Mouse (Mus musculus) embryonic facial prominence, embryonic 12.5 days (tissue): ENCODE measurements around the gene Vmn1r55. TPM values are rescaled to one million over a fixed set of nuclear protein-coding genes. Genes with fewer than 3 reads are reported as not detected.
"Not testable (repeated sequence)": the region's sequence is repeated elsewhere in the genome, so short reads cannot be mapped to it uniquely, and the experiment has no call there.

Experiments used
- ATAC-seq: fragments of 200-750 bp; cut with Nextera tagmentation; 2 replicates; pipeline ENCODE4 v1.8.0; 2017; ENCODE audit not compliant: insufficient number of reproducible peaks, insufficient read depth, low FRiP score, low TSS enrichment
- H3K27ac ChIP-seq: fragments of 300-500 bp; sonication (generic); 2 replicates; pipeline ENCODE4 v1.5.1; 2016; ENCODE audit warnings: mild to moderate bottlenecking
- H3K27me3 ChIP-seq: fragments of 300-500 bp; sonication (generic); 2 replicates; pipeline ENCODE4 v1.6.1; 2016; ENCODE audit warnings: mild to moderate bottlenecking, moderate library complexity
- H3K36me3 ChIP-seq: fragments of 300-500 bp; sonication (generic); 2 replicates; pipeline ENCODE4 v1.6.1; 2016; ENCODE audit warnings: mild to moderate bottlenecking
- H3K4me1 ChIP-seq: fragments of 300-500 bp; sonication (generic); 2 replicates; pipeline ENCODE4 v1.6.1; 2016
- H3K4me2 ChIP-seq: fragments of 300-500 bp; sonication (generic); replicated peaks from 2 replicates; pipeline ENCODE4 v1.6.1; 2016; ENCODE audit warnings: mild to moderate bottlenecking, moderate library complexity
- H3K4me3 ChIP-seq: fragments of 300-500 bp; sonication (generic); 2 replicates; pipeline ENCODE4 v1.5.1; 2016; ENCODE audit warnings: mild to moderate bottlenecking
- H3K9ac ChIP-seq: fragments of 300-500 bp; sonication (generic); 2 replicates; pipeline ENCODE4 v1.6.1; 2016; ENCODE audit warnings: mild to moderate bottlenecking, moderate library complexity
- H3K9me3 ChIP-seq: fragments of 300-500 bp; sonication (generic); 2 replicates; pipeline ENCODE4 v1.6.1; 2016; ENCODE audit warnings: mild to moderate bottlenecking, moderate library complexity
- WGBS: fragments of 180-500 bp; shearing (Covaris S2); methylation state at CpG from one replicate; pipeline ENCODE4 v1.1.7; 2016; 5-methylcytosine and 5-hydroxymethylcytosine counted together
- polyA plus RNA-seq: library from polyadenylated mRNA; unstranded; fragments of >200 nt; fragmentation: Nextera tagmentation; extraction: Ambion mirVana; gene quantifications from 2 replicates; pipeline ENCODE4 v1.2.1, GENCODE M21; 2016

The Vmn1r55 gene
- polyA plus RNA-seq = not detected in 2 replicates

- ATAC-seq, H3K4me2 ChIP-seq, H3K4me1 ChIP-seq, H3K36me3 ChIP-seq, H3K27ac ChIP-seq, H3K27me3 ChIP-seq, H3K9ac ChIP-seq, H3K4me3 ChIP-seq, H3K9me3 ChIP-seq: not testable (repeated sequence)
These were observed at the start of gene Vmn1r55 for GRCm38 (mm10) chr7:5149570-5149969. Gene Vmn1r55 (minus strand): TSS chr7:5149670.

DNA sequence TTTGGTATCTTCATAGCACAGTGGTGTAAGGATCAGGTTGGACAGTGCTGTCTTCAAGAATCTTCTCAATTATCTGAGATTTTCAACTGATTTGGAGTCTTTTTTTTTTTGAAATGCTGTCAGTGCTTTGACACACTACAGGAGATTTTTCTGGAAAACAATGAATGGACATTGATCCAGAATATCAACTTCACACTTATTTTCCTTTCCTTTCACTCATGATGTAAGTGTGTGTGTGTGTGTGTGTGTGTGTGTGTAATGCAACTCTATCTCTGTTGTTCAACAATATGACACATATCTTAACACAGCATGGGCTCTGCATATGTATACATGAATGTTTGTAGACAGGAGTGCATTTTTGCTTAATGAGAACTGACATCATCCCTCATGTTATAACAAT, 47.2 kb upstream of the Vmn1r55 start, which contains the start of gene Vmn1r56:
Vmn1r56 (minus strand) TSS at position 101 of the 400 bp plus-strand sequence.
- not testable (repeated sequence) for H3K27me3 ChIP-seq, H3K4me3 ChIP-seq, ATAC-seq, H3K36me3 ChIP-seq, H3K27ac ChIP-seq, H3K9me3 ChIP-seq, H3K9ac ChIP-seq, H3K4me2 ChIP-seq, H3K4me1 ChIP-seq

DNA sequence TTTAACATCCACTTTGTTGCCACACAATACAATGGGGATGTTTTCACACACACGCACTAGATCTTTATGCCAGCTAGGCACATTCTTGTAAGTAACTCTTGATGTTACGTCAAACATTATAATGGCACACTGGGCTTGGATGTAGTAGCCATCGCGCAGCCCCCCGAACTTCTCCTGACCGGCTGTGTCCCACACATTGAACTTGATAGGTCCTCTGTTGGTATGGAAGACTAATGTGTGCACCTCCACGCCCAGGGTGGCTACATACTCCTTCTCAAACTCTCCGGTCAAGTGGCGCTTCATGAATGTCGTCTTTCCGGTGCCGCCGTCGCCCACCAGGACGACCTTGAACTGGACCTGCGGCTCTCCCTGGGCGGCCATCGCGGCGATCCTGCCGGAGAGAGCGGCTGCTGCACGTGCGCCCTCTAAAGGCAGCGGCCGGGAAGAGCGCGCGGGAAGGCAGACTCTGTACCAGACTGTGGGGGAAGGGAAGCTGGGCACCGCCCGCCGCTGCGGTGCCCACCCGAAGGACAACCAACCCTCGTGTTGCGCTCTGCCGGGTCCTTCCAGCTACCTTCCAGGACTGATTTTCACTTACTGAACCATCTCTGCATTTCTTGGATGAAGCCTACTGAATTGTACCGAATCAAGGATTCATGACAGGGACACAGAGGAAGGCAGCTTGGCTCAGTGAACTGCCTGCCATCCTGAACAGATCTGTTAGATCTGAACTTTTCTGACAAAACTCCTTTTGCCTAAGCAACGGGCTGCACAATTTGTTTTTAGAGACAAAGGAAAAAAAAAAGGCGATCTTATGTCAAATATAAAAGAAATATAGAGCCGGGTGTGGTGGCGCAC, 23.7 kb downstream of the Vmn1r55 start, which contains the start of gene Rasl2-9:
Rasl2-9 (minus strand) TSS at position 402 of the 858 bp plus-strand sequence.
- WGBS = 17% methylated on average over 42 of the region's 42 CpGs
- Histone ChIP-seq H3K4me3 (peak within 1 kb of the TSS; percentile 30), H3K4me1 (no peaks in the 10 kb centered on the region), H3K27ac (no peak within 1 kb of the TSS), H3K4me2 (peak within 1 kb of the TSS; percentile 53), H3K36me3 (no peaks in the 10 kb centered on the region), H3K9me3 (no peaks in the 10 kb centered on the region), H3K27me3 (no peaks in the 10 kb centered on the region), H3K9ac (no peak within 1 kb of the TSS)
- ATAC-seq = 0 out of 2 replicates have a peak, but pooled peaks have one; percentile 56

DNA sequence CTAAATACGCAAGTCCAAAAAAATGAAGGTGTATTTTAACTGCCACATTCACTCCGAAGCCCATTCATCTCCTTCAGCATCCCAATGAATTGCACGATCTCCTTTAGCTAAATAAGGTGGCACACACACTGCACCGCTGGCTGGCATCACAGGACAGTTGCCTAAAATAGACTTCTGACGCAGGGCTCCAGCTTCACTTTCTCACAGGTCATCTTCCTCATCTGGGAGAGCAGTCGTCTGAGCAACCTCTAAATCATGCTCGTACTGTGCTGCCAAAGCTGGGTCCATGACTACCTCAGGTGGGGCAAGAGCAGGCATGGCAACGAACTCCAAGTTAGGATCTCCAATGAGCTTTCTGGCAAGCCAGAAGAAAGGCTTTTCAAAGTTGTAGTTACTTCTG, 24.4 kb downstream of the Vmn1r55 start:
- H3K9ac ChIP-seq = no peak overlapping the region
- no peak overlapping the region for H3K4me3 ChIP-seq
- H3K27ac ChIP-seq = no peak overlapping the region
- H3K27me3 ChIP-seq = no peaks in the 10 kb centered on the region
- no peaks in the 10 kb centered on the region for H3K4me1 ChIP-seq
- no peaks in the 10 kb centered on the region for H3K9me3 ChIP-seq
- 88% methylated on average over 8 of the region's 8 CpGs for WGBS
- H3K36me3 ChIP-seq = no peaks in the 10 kb centered on the region
- ATAC-seq = no peak
- H3K4me2 ChIP-seq = no peak overlapping the region

GRCm38 (mm10) chr7:5116850-5117249, 32.6 kb downstream of the Vmn1r55 start, which contains the start of gene Rfpl4:
Gene Rfpl4 (minus strand): TSS chr7:5116950.
- Histone ChIP-seq H3K36me3 (no peaks in the 10 kb centered on the region), H3K4me1 (no peaks in the 10 kb centered on the region), H3K4me2 (no peak within 1 kb of the TSS), H3K9me3 (no peaks in the 10 kb centered on the region), H3K27me3 (no peaks in the 10 kb centered on the region), H3K27ac (no peak within 1 kb of the TSS), H3K4me3 (no peak within 1 kb of the TSS), H3K9ac (no peak within 1 kb of the TSS)
- 80% methylated on average over 3 of the region's 3 CpGs for WGBS
- no peak for ATAC-seq

DNA sequence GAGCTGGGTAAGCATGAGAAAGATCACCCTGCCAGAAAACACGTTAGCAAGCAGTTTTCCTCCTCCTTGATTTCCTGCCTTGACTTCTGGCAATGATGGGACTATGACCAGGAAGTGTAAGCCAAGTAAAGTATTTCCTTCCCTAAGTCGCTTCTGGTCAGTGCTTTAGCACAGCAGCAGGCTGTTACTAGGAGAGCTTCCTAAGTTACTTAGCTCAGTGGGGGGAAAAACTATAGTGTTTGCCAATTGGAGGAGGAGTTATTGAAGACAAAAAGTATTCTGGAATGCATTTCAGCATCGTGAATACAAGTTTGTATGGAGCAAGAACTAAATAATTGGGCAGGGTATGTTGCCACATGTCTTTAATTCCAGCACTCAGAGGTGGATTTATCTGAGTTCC, 36.8 kb downstream of the Vmn1r55 start:
- no peaks in the 10 kb centered on the region for H3K36me3 ChIP-seq
- ATAC-seq = no peak
- WGBS = 43% methylated on average over 3 of the region's 3 CpGs

GRCm38 (mm10) chr7:5109301-5109700, 40.2 kb downstream of the Vmn1r55 start:
- WGBS = 76% methylated on average over 8 of the region's 8 CpGs

More for the DNA sequence above, 36.8 kb downstream of the Vmn1r55 start:
- H3K27ac ChIP-seq = no peak overlapping the region
- no peaks in the 10 kb centered on the region for H3K9me3 ChIP-seq
- H3K4me3 ChIP-seq = no peak overlapping the region
- no peak overlapping the region for H3K4me2 ChIP-seq
- no peaks in the 10 kb centered on the region for H3K4me1 ChIP-seq
- H3K9ac ChIP-seq = no peak overlapping the region
- no peaks in the 10 kb centered on the region for H3K27me3 ChIP-seq

GRCm38 (mm10) chr7:5108272-5108671, 41.2 kb downstream of the Vmn1r55 start:
- Histone ChIP-seq H3K4me3 (no peak overlapping the region), H3K27ac (no peak overlapping the region), H3K9me3 (no peaks in the 10 kb centered on the region), H3K4me1 (no peaks in the 10 kb centered on the region), H3K27me3 (no peaks in the 10 kb centered on the region), H3K9ac (no peak overlapping the region), H3K36me3 (no peaks in the 10 kb centered on the region), H3K4me2 (no peak overlapping the region)
- no peak for ATAC-seq
- WGBS = 85% methylated on average over 4 of the region's 4 CpGs

More at GRCm38 (mm10) chr7:5109301-5109700, 40.2 kb downstream of the Vmn1r55 start:
- no peak overlapping the region for H3K27ac ChIP-seq
- H3K4me1 ChIP-seq = no peaks in the 10 kb centered on the region
- no peak for ATAC-seq
- no peaks in the 10 kb centered on the region for H3K27me3 ChIP-seq
- H3K9ac ChIP-seq = no peak overlapping the region
- no peak overlapping the region for H3K4me3 ChIP-seq
- H3K4me2 ChIP-seq = no peak overlapping the region
- H3K36me3 ChIP-seq = no peaks in the 10 kb centered on the region
- no peaks in the 10 kb centered on the region for H3K9me3 ChIP-seq

- no peak overlapping the region for H3K4me3 ChIP-seq
- peaks cover 17% of the 10 kb centered on the region for H3K36me3 ChIP-seq
- H3K27ac ChIP-seq = no peak overlapping the region
- no peak for ATAC-seq
- 91% methylated on average over 2 of the region's 2 CpGs for WGBS
- no peak overlapping the region for H3K9ac ChIP-seq
- H3K4me2 ChIP-seq = no peak overlapping the region
- H3K9me3 ChIP-seq = no peaks in the 10 kb centered on the region
- no peaks in the 10 kb centered on the region for H3K27me3 ChIP-seq
- H3K4me1 ChIP-seq = no peaks in the 10 kb centered on the region
These were observed 46.9 kb downstream of the Vmn1r55 start for GRCm38 (mm10) chr7:5102564-5102963.

DNA sequence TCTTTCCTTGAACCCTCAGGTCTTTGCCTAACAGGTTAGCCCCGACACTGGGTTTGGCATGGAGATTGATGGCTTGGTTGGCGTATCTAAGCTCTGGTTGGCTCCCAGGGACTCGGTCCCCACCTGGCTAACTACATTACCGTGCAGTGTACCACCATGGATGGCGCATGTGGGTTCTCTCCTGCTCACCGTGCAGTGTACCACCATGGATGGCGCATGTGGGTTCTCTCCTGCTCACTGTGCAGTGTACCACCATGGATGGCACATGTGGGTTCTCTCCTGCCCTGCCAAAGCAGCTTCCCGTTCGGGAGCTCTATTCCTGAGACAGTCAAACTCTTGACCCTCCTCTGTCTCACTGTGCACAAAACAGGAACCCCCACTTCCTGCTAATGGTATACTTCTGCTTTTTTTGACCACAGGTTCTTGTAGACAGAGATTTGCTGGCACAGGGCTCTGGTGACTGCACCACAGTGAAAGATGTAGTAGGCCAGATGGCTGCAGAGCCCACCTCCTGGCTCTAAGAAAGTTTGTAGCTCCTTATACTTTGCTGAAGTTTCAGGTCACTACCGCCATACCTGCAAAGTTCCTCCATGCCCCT, 48.3 kb downstream of the Vmn1r55 start:
- H3K4me1 ChIP-seq = no peaks in the 10 kb centered on the region
- no peaks in the 10 kb centered on the region for H3K9me3 ChIP-seq
- 87% methylated on average over 10 of the region's 10 CpGs for WGBS
- 0 out of 2 replicates have a peak overlapping the region, but pooled peaks have one; percentile 6 for H3K27ac ChIP-seq
- ATAC-seq = no peak
- peaks cover 29% of the 10 kb centered on the region for H3K36me3 ChIP-seq
- H3K4me3 ChIP-seq = no peak overlapping the region
- H3K27me3 ChIP-seq = no peaks in the 10 kb centered on the region
- no peak overlapping the region for H3K4me2 ChIP-seq
- no peak overlapping the region for H3K9ac ChIP-seq

GRCm38 (mm10) chr7:5099796-5100195, 49.7 kb downstream of the Vmn1r55 start:
- H3K36me3 ChIP-seq = peaks cover 42% of the 10 kb centered on the region
- H3K9ac ChIP-seq = no peak overlapping the region
- H3K27me3 ChIP-seq = no peaks in the 10 kb centered on the region
- H3K27ac ChIP-seq = no peak overlapping the region
- WGBS = 79% methylated on average over 3 of the region's 3 CpGs
- no peak for ATAC-seq
- no peak overlapping the region for H3K4me3 ChIP-seq
- H3K9me3 ChIP-seq = no peaks in the 10 kb centered on the region
- H3K4me2 ChIP-seq = no peak overlapping the region
- no peaks in the 10 kb centered on the region for H3K4me1 ChIP-seq

DNA sequence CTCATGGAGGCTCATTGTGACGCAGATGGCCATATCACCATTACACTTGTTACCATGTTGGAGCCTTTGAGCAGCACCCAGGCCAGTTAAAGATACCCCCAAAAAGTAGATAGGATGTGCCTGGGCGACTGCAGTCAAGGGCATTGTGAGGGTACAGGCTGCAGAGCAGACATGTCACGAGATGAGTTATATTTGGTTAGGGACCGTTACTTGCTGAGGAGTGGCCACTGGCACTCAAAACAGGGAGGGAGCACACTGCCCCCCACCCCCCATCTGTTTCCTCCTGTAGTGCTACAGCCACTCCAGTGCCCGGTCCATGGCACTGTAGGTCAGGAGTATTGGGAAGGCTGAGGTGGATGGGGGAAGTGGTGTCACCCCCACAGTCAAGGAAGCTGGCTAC, 50.7 kb downstream of the Vmn1r55 start:
- Histone ChIP-seq H3K4me3 (no peak overlapping the region), H3K27me3 (no peaks in the 10 kb centered on the region), H3K9me3 (no peaks in the 10 kb centered on the region), H3K4me2 (no peak overlapping the region), H3K4me1 (no peaks in the 10 kb centered on the region), H3K9ac (no peak overlapping the region), H3K27ac (no peak overlapping the region), H3K36me3 (peaks cover 53% of the 10 kb centered on the region)
- 89% methylated on average over 5 of the region's 5 CpGs for WGBS
- ATAC-seq = no peak
